Mouse (Mus musculus): ENCODE measurements around the gene Fkbp1a. TPM values are rescaled to one million over a fixed set of nuclear protein-coding genes. Genes with fewer than 3 reads are reported as not detected.
A peak's percentile ranks its signal among the peaks of the same experiment; 100 is the strongest.

Fkbp1a gene
- polyA plus RNA-seq, 1 experiment from 2014 or later, result 587 TPM

DNA sequence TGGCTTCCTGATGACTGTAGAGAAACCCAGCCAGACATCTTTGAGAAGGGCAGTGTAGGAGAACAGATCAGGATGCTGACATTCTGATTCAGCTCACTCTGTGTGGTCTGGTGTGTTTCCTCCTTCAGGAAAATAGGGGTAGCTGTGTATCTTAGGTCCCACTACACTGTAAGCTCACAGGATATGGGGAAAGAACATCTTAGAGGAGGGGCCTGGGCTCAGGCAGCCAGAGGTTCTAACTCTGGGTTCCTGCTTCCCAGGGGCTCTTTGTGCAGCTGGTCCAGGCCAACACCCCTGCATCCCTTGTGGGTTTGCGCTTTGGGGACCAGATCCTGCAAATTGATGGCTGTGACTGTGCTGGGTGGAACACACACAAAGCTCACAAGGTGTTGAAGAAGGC is 44.5 kb downstream of the Fkbp1a start:
- Histone ChIP-seq H3K9ac (replicated peaks) (no peak overlapping the region), H3K27ac (replicated peaks) (no peak overlapping the region), H3K27me3 (no peaks in the 10 kb centered on the region), H3K9me3 (no peaks in the 10 kb centered on the region), H3K4me1 (no peaks in the 10 kb centered on the region), H3K36me3 (no peaks in the 10 kb centered on the region), H3K4me2 (replicated peaks) (no peak overlapping the region), H3K4me3 (no peak overlapping the region)
- ATAC-seq (replicated peaks), result no peak
- WGBS, result 88% methylated on average over 1 of the region's 1 CpGs

DNA sequence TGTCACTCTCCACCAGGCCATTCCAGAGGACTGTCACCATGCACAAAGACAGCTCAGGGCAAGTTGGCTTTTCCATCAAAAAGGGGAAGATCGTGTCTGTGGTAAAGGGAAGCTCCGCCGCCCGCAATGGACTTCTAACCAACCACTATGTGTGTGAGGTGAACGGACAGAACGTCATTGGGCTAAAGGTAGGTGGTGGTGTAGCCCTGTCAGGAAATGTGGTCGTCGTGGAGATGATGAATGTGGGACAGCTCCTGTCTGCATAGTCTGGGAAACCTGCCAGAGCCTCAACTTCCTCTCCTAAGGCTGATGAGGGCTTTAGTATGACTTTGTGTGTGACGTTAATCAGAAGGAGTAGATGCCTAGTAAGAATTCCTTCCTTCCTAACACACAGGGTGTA is 45.0 kb downstream of the Fkbp1a start:
- no peaks in the 10 kb centered on the region for H3K4me1 ChIP-seq
- H3K9ac ChIP-seq (replicated peaks), result no peak overlapping the region
- ATAC-seq (replicated peaks), result no peak
- H3K4me3 ChIP-seq, result no peak overlapping the region
- no peak overlapping the region for H3K4me2 ChIP-seq (replicated peaks)
- H3K9me3 ChIP-seq, result no peaks in the 10 kb centered on the region
- H3K27ac ChIP-seq (replicated peaks), result no peak overlapping the region
- H3K36me3 ChIP-seq, result no peaks in the 10 kb centered on the region
- WGBS, result 71% methylated on average over 9 of the region's 9 CpGs
- no peaks in the 10 kb centered on the region for H3K27me3 ChIP-seq

DNA sequence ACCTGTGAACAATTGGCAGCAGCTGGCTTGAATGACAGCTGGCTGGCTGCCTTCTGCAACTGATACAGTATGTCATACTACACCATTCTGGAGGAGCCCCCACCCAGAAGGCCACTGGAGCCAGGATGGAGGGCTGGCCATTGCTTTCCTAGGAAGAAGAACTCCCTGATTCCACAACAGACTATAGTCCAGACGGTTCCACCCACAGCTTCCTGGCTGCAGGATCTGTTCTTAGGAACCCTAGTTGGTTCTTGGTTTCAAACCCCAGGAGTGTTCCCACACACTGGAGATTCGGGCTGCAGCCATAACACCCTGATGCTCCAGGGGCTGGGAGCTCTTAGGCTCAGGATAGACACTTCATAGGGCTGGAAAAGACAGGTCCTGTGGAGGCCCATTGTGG is 55.8 kb downstream of the Fkbp1a start:
- no peak overlapping the region for H3K9ac ChIP-seq (replicated peaks)
- no peak for ATAC-seq (replicated peaks)
- H3K4me3 ChIP-seq, result no peak overlapping the region
- WGBS, result 69% methylated on average over 2 of the region's 2 CpGs
- 0 out of 2 replicates have a peak, but pooled peaks cover 5% of the 10 kb centered on the region for H3K4me1 ChIP-seq
- no peak overlapping the region for H3K27ac ChIP-seq (replicated peaks)
- H3K4me2 ChIP-seq (replicated peaks), result no peak overlapping the region
- H3K36me3 ChIP-seq, result 0 out of 2 replicates have a peak, but pooled peaks cover 3% of the 10 kb centered on the region
- no peaks in the 10 kb centered on the region for H3K9me3 ChIP-seq
- no peaks in the 10 kb centered on the region for H3K27me3 ChIP-seq

DNA sequence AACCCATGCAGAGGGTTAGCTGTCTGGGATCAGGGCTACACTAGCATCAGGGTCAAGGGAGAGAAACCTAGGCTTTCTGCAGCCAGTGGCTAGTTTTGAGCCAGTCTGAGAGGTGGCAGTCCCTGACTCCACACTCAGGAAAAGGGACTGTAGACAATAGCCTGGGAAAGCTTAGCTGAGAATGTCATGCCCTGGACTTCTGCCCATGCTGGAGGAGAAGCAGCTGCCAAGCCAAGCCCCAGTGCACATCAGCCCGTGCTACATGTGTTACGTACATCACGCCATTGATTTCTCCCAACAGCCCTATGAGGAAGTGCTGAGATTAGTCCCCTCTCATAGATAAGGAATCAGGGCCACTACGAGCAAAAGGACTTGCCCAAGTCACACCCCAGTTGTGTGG is 59.8 kb downstream of the Fkbp1a start:
- no peaks in the 10 kb centered on the region for H3K9me3 ChIP-seq
- H3K36me3 ChIP-seq, result 0 out of 2 replicates have a peak, but pooled peaks cover 3% of the 10 kb centered on the region
- no peak overlapping the region for H3K9ac ChIP-seq (replicated peaks)
- peaks cover 31% of the 10 kb centered on the region for H3K4me1 ChIP-seq
- ATAC-seq (replicated peaks), result no peak
- 77% methylated on average over 4 of the region's 4 CpGs for WGBS
- H3K4me3 ChIP-seq, result no peak overlapping the region
- H3K4me2 ChIP-seq (replicated peaks), result no peak overlapping the region
- no peak overlapping the region for H3K27ac ChIP-seq (replicated peaks)
- no peaks in the 10 kb centered on the region for H3K27me3 ChIP-seq

DNA sequence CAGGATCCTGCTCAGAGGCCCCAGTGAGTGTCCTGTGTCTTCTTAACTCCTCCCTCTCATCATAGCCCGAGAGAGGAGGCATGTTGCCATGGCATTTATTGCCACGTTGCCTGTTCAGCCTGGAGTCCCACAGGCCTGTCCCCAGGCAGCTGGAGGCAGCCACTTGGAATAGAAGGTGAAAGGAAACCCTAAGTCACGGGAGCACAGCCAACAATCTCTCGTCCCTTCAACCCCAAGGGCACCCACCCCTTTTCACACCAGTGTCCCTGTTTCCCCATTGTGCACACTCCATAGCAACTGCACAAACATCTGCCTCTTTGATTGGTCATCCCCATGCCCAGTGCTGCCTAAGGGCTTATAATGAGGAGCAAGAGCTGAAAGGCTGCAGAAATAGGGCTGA is 61.3 kb downstream of the Fkbp1a start:
- H3K9ac ChIP-seq (replicated peaks), result no peak overlapping the region
- no peak overlapping the region for H3K4me3 ChIP-seq
- H3K27me3 ChIP-seq, result no peaks in the 10 kb centered on the region
- H3K36me3 ChIP-seq, result 0 out of 2 replicates have a peak, but pooled peaks cover 3% of the 10 kb centered on the region
- peaks cover 31% of the 10 kb centered on the region for H3K4me1 ChIP-seq
- peak overlapping the region; percentile 15; the same call in 1 of the 2 replicates for H3K27ac ChIP-seq (replicated peaks)
- WGBS, result 4% methylated on average over 4 of the region's 4 CpGs
- no peaks in the 10 kb centered on the region for H3K9me3 ChIP-seq
- H3K4me2 ChIP-seq (replicated peaks), result no peak overlapping the region
- peak; percentile 62 for ATAC-seq (replicated peaks)

DNA sequence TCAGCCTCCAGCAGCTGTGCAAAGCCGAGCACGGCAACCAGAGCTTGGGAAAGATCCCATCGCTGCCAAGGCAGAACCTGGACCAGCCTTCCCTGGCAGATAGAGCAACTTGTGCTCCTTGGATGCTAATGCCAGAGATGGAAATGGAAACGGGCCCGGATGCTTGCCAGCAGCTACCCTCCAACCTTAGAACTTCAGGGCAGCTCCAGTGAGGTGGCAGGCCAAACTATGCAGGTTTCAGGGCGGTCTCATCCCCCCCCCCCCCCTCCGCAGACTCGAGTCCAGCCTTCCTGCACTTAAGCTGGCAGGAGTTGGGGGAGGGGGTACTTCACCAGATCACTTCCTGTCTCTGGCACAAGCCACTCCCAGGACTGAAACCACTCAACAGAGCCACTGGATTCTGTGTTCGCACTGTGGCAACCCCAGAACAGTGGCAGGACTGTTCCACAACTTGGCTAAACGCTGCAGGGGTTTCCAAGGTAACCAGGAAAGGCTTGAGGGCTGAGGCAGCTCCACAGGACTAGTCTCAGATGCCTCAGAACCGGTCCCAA is 63.2 kb downstream of the Fkbp1a start:
- Histone ChIP-seq H3K4me3 (no peak overlapping the region), H3K4me1 (peaks cover 31% of the 10 kb centered on the region), H3K9me3 (no peaks in the 10 kb centered on the region), H3K4me2 (replicated peaks) (no peak overlapping the region), H3K36me3 (no peaks in the 10 kb centered on the region), H3K9ac (replicated peaks) (no peak overlapping the region), H3K27ac (replicated peaks) (peak overlapping the region; percentile 39), H3K27me3 (no peaks in the 10 kb centered on the region)
- peak; percentile 60 for ATAC-seq (replicated peaks)
- WGBS, result 41% methylated on average over 11 of the region's 11 CpGs

DNA sequence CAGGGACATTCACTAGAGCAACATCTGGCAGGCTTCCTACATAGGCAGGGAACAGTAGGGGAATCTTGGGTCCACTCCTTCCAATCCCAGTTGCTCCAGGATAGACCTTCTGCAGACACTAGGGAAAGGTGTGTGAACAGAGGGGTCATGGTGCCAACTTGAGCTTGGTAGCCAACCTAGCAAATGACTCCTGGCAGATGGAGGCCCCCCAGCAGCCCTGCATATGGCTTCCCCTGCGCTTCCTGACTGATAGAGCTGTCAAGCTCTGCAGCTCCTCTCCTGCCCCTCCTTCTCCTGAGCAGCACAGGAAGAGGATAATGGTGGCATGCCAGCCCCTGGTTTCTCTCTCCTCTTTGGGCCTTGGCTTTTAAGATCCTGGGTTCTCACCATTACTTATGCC is 66.2 kb downstream of the Fkbp1a start:
- no peak for ATAC-seq (replicated peaks)

DNA sequence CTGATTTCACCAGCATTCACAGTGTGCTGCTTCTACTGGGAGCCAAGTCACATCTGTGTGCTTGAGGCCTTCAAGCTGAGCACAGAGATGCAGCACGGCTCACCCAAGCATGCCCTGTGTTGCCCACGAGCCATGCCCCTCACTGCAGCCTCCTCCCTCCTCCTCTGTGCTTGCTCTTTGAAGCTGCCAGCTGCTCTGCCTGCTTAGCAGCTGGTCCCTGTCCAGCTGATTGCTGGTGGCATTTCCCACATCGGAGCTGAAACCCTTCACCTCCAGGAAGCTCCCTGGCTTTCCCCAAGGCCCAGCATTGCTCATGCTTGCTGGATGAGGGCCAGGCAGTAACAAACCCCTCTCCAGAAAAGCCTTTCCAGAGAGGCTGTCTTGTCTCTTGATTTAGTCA is 67.7 kb downstream of the Fkbp1a start:
- no peak overlapping the region for H3K27ac ChIP-seq (replicated peaks)
- H3K4me3 ChIP-seq, result no peak overlapping the region
- H3K36me3 ChIP-seq, result no peaks in the 10 kb centered on the region
- H3K4me2 ChIP-seq (replicated peaks), result no peak overlapping the region
- ATAC-seq (replicated peaks), result no peak
- WGBS, result 36% methylated on average over 3 of the region's 3 CpGs
- H3K27me3 ChIP-seq, result no peaks in the 10 kb centered on the region
- no peak overlapping the region for H3K9ac ChIP-seq (replicated peaks)
- peaks cover 11% of the 10 kb centered on the region for H3K4me1 ChIP-seq
- no peaks in the 10 kb centered on the region for H3K9me3 ChIP-seq

More for the DNA sequence above, 66.2 kb downstream of the Fkbp1a start:
- Histone ChIP-seq H3K27me3 (no peaks in the 10 kb centered on the region), H3K9me3 (no peaks in the 10 kb centered on the region), H3K4me3 (no peak overlapping the region), H3K27ac (replicated peaks) (no peak overlapping the region), H3K4me2 (replicated peaks) (no peak overlapping the region), H3K4me1 (peaks cover 22% of the 10 kb centered on the region), H3K9ac (replicated peaks) (no peak overlapping the region), H3K36me3 (no peaks in the 10 kb centered on the region)
- 88% methylated on average over 1 of the region's 1 CpGs for WGBS

Other genes starting within 250 kb of the Fkbp1a start
- not detected in 2 replicates for gene 4921509C19Rik, start 66.3 kb upstream of the Fkbp1a start, polyA plus RNA-seq (2015; fragmentation: Nextera tagmentation; extraction: Ambion mirVana)
- 267 and 273 TPM in 2 replicates for gene Nsfl1c, start 48.3 kb upstream of the Fkbp1a start, polyA plus RNA-seq (2015; fragmentation: Nextera tagmentation; extraction: Ambion mirVana)
- 0.52 and 0.64 TPM in 2 replicates for gene Sdcbp2, start 30.1 kb downstream of the Fkbp1a start, polyA plus RNA-seq (2015; fragmentation: Nextera tagmentation; extraction: Ambion mirVana)
- 10.0 and 11.2 TPM in 2 replicates for gene Snph, start 90.1 kb downstream of the Fkbp1a start, polyA plus RNA-seq (2015; fragmentation: Nextera tagmentation; extraction: Ambion mirVana)
- gene Rad21l, start 126.0 kb downstream of the Fkbp1a start, polyA plus RNA-seq (2015; fragmentation: Nextera tagmentation; extraction: Ambion mirVana), result 0.10 TPM in 1 of 2 replicates, not detected in the other
- 24.1 and 24.8 TPM in 2 replicates for gene Tmem74b, start 159.5 kb downstream of the Fkbp1a start, polyA plus RNA-seq (2015; fragmentation: Nextera tagmentation; extraction: Ambion mirVana)
- gene Psmf1, start 201.7 kb downstream of the Fkbp1a start, polyA plus RNA-seq (2015; fragmentation: Nextera tagmentation; extraction: Ambion mirVana), result 51.5 and 55.1 TPM in 2 replicates

Data from forebrain, embryonic 15.5 days (tissue).